Mouse (Mus musculus) urinary bladder, postnatal 25 days (tissue): ENCODE measurements around the gene Tpgs1.

Experiments
- DNase-seq: peaks from one replicate; pipeline ENCODE4 v3.0.0; 2022; ENCODE audit warnings: low spot score

Tpgs1 gene

GRCm38 (mm10) chr10:79668771-79669575, at the start of gene Tpgs1:
Tpgs1 (plus strand) TSS chr10:79669369.
- peak; percentile 83 for DNase-seq

- DNase-seq, result no peak
These were observed 45.2 kb upstream of the Tpgs1 start for GRCm38 (mm10) chr10:79623950-79624349.

DNA sequence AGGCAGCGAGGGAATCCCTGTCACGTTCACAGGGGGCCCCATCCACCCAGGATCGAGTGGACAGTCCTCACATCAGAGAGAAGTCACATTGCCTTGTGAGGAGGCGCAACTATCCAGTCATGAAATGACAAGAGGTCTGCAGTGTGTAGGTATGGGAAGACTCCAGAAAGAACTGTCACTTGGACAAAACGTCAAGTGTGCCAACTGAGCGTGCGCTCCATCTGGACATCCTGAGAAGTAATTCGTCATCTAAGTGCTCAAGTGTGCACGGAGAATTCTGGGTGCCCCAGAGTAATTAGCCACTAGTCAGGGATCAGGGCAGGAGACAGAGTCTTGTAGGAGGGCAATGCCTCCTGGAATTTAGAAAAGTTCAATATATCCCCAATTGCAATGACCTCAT, 43.8 kb upstream of the Tpgs1 start:
- DNase-seq, result no peak

GRCm38 (mm10) chr10:79626156-79626555, 43.0 kb upstream of the Tpgs1 start:
- DNase-seq, result no peak

DNA sequence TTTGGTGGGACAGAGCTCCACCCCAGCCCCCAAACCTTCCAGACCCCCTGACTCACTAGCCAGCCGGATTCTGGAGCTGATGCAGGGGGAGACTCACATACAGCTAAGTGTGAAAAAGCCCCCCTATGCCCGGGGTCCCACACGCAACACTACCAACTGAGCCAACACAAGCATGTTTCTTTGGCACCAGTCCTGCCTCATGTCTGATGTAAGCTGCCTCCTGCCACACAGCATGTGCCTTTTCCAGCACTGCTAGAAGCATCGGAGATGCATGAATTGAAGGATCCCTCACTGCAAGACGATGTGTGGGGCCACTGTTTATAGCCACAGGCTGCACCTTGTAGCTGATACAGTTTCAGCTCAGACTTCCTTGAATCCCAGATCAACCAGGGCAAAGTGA, 40.8 kb upstream of the Tpgs1 start:
- DNase-seq, result no peak

DNA sequence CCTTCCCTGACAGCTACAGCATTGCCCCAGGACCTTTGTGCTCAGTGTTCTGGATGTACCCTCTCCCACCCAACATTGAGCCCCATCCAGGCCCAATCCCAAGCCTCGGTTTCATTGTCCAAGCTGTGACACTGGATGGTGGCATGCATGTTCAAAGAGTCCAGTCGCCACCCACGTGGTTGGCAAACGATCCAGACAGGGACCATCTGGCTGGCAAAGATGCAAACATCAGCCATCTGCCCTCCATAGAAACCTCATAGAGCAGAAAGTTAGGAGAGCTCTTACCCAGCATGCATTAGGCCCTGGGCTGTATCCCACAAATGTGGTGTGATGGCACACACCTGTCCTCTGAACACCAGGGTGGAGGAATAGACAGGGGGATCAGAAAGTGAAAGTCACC, 37.7 kb upstream of the Tpgs1 start:
- no peak for DNase-seq

DNA sequence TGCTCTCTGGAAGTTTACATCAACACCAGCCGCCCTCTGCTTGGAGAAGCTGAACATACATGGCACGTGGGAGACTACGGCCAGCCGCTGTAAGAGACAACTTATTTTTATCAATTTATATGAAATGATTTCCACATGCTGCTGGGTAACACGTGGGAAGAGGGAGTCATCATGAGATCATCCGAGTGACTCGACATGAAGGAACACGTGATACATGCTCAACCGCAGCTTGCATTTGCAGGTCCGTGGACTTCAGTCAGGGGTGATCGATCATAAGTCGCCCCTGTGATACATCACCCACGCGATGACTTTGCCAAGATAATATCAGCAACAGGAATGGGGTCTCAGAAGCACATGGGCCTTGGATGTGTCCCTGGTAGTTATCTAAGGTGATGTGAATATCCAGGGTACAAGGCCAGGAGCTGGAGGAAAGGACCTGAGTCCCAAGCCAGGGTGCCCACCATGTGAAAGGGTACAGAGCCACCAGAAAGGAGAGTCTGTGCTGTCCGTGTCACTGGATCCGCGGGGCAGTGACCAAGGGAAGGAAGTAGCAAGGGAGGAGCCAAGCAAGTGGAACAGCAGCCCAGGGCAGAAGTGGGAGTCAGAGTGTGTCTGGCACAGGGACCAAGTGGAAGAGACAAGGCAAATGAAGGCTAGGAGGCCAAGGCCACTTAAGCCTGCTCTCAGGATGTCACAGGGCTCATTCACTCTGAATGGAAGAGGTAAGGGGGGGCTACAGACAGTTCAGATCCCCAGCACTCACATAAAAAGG, 36.0 kb upstream of the Tpgs1 start:
- DNase-seq, result no peak

- no peak for DNase-seq
These were observed 32.9 kb upstream of the Tpgs1 start for GRCm38 (mm10) chr10:79636287-79636686.

- peak; percentile 14 for DNase-seq
These were observed 31.8 kb upstream of the Tpgs1 start, which contains the start of gene Shc2 for GRCm38 (mm10) chr10:79637128-79638110. Shc2 (minus strand) TSS chr10:79637918.

GRCm38 (mm10) chr10:79638486-79639204, 30.5 kb upstream of the Tpgs1 start:
- DNase-seq, result peak; percentile 8

DNA sequence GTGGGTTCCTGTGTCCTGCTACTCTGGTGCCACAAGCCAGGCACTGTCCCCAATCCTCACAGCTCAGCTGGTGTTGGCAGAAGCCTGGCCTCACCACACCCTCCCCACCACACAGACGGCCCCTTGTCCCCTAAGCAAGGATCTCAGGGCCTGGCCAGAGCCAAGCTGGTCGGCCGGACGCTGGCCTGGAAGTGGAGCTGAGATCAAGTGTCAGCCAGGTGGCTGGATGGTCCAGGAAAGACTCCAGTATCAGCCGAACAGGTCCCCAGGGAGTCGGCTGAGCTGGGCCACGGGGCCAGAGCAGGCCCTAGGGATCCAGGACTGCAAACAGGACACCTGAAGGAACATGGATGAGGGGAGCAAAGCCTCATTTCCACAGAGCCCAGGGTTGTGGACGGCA, 23.5 kb upstream of the Tpgs1 start, which contains the start of gene Odf3l2:
TSS of gene Odf3l2 (minus strand) at position 28 of the 400 bp plus-strand sequence.
- no peak for DNase-seq

- peak; percentile 67 for DNase-seq
These were observed 20.0 kb upstream of the Tpgs1 start for GRCm38 (mm10) chr10:79649070-79649751.

DNA sequence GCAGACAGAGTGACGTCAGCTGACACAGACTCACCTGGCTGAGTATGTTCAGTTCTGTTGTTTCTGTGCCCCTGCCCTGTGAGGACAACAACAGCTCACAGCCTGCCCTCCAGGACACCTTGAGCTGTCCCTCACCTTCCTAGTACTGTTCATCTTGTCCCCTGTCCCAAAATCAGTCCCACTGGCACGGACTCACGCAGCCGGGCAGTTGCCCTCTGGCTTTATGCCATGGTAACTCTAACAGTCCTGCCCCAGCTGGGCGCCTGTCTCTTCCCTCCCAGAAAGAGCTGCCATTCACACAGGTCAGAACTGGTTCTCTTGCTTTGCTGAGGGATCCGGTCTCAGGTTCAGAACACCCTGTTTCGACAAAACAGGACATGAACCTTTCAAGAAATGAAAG, 16.4 kb upstream of the Tpgs1 start:
- DNase-seq, result no peak

DNA sequence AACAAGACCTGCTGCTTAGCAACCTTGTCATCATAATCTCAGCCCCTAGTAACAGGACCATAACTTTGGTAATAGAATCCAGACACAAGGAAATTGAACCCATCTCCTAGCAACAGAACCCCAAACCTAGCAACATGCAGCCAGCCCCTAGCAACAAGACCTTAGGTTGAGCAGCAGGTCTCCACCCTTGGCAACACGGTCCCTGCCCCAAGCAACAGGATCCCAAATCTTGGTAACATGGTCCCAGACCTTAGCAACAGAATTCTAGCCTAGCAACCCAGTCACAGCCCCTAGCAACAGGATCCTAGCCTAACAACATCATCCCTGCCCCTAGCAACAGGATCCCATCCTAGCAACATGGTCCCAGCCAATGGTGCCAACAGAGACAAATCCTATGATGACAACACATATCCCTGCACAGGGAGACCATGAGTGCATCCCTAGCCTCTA, 14.2 kb upstream of the Tpgs1 start:
- no peak for DNase-seq

- no peak for DNase-seq
These were observed 10.3 kb upstream of the Tpgs1 start for GRCm38 (mm10) chr10:79658829-79659228.

GRCm38 (mm10) chr10:79660298-79660697, 8.9 kb upstream of the Tpgs1 start:
- no peak for DNase-seq

DNA sequence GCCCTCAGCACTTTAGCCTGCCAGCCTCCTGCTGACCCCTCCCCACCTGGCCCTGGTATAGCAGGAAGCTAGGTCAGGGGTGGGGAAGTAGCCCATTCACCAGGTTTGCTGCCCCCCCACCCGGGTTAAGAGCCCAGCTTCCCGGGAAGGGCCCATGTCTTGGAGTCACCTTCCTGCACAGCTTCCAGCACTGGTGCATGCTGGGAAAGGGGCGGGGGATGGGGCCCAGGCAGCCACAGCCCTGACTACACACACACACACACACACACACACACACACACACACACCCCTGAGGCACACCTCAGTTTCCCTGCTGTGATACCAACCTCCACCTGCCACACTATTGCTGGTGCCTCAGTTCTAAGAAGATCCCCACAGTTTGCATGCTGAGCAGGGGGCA, 7.3 kb upstream of the Tpgs1 start:
- DNase-seq, result no peak

GRCm38 (mm10) chr10:79664131-79664665, 5.0 kb upstream of the Tpgs1 start, which contains the start of gene Madcam1:
Madcam1 (plus strand) TSS chr10:79664559.
- DNase-seq, result peak; percentile 59

GRCm38 (mm10) chr10:79665051-79665450, 4.1 kb upstream of the Tpgs1 start:
- DNase-seq, result no peak

DNA sequence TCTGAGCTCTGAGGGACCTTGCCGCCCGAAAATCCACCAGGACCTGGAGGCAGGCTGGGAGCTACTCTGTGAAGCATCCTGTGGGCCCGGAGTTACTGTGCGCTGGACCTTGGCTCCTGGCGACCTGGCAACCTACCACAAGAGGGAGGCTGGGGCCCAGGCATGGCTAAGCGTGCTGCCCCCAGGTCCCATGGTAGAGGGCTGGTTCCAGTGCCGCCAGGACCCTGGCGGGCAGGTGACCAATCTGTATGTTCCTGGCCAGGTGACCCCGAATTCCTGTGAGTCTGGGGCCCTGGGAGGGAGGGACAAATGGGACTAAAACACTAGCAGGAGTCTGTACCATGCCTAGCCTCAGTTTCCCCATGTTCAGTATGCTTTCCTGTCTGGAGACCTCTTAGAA, 2.7 kb upstream of the Tpgs1 start:
- DNase-seq, result no peak
